Mouse (Mus musculus) small intestine, adult 2 months (tissue): ENCODE measurements around the gene I830077J02Rik.

Source experiments
- CTCF ChIP-seq: fragments of 200-500 bp; IDR thresholded peaks from 2 replicates; pipeline ENCODE4 v1.5.1; 2012; ENCODE audit warnings: low read depth, mild to moderate bottlenecking, control low read depth, inconsistent platforms, low read length, moderate library complexity, mixed read lengths; ENCODE audit not compliant: insufficient replicate concordance, insufficient read length; ENCODE audit errors: extremely low read depth
- POLR2A ChIP-seq: fragments of 200-500 bp; IDR thresholded peaks from 2 replicates; pipeline ENCODE4 v1.6.1; 2012; ENCODE audit warnings: low read depth, mild to moderate bottlenecking, control low read depth, inconsistent platforms, low read length, moderate library complexity

DNA sequence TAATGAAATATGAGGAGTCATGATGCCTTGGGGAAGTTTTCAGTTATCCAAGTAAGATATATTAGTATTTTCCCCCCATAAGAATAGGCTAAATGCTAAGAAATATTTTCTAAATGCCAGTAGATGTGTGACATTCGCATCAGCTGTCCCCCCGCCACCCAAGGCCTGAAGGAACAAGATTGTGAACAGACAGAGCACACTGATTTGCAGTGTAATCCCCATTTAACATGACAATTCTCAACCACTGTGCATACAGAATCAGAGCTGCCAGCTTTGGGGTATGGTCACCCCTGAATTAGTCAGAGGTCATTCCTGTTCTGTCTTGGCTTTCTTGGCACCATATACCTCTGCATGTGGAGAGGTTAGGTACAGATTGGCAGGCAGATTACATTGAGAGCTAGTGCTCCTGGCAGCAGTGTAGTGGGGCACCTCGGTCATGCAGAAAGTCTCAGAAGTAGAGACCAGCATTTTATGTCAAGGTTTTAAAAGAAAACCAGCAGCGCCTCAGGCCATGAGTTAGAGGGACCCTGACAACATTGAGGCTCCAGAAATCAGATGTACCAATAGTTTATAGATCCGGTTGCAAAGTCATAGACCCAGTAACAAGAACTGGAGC is 39.5 kb upstream of the I830077J02Rik start:
- TF ChIP-seq CTCF (no peak), POLR2A (no peak)
